Mouse (Mus musculus) spleen, embryonic (tissue): ENCODE measurements at regions not wholly inside any gene's neighbourhood (a gene's known extent, or its start where the extent isn't known, plus 50 kb on each side); places are given as distances from the start of the nearest gene placed in this dataset.

Experiments used
- CTCF ChIA-PET: fragments of 350-600 bp; sonication (Branson Sonifier 250); formaldehyde crosslinking; loops from one replicate; lab custom pipeline; 2022; lab: Charles Lee

DNA sequence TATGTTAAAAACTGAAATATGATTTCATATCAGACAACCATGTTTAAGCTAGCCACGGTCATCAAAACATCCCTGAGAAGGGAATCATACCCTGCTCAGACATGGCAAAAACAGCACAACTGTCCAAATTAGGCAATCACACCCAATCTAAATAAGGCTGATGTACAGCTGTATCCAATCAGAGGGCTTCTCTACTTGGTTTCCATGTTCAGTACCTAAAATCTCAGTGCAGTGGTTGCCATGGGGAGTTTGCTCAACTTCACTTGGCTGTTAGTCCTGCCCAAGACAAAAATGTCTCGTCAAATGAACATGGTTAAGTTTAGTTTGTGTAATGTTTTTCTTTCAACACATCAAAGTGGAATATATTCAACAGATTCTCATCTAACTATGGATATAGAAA is 987.0 kb downstream of the Cdh9 start:
- CTCF ChIA-PET, result no interaction called here

DNA sequence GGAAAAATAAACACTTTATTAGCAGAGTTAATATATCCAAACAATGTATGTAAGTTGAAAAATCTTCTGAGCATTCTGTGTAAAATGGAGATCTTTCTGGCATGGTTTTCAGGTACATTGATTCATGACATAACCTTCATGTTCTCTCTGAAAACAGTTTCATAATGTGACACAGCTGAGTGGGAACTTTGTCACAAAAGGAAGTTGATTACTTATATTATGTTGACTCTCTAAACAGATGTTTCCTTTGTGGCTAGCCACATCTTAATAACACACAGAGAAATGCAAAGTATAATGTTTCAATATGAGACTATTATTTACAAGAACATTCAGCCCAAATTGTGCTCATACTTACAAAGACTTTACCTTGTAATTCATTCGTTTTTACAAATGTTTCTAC is 1002.1 kb downstream of the Cdh9 start:
- CTCF ChIA-PET, result no interaction called here

DNA sequence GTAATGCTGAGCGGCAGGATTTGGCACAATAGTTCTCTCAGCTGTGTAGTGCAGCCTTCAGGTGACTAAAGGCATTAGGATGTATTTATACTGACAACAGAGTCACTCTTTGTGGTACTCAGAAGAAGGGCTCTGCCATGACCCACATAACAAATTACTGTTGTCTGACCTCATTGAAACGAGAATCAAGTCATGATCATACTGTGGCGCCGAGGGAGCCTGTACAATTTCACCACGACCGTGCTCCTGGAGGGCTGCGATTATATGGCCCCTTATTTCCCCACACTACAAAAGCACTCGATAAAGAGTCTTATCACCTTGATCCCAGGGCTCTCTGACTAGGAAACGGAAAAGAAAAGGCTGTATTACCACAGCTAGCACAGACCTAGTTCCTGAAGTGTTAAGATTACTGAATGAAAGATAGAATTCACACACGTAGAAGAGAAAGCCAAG is 1041.7 kb downstream of the Cdh9 start:
- CTCF ChIA-PET, result no interaction called here

DNA sequence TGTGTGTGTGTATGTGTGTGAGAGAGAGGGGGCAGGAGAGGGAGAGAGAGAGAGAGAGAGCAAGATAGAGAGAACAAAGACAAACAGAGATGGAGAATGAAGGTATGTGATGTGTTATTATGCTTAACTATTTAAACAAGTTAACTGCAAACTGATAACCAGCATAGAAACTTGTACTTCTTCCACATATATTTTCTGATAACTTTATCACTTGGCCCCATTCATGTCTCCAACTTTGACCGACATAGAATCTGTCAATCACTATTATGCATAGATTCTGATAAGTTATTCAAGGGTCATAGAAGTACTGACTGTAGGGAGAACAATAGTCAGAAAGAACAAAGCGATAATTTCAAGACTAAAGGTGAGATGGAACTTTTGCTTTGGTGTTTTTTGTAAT is 1039.0 kb upstream of the Cdh10 start:
- CTCF ChIA-PET, result no interaction called here

DNA sequence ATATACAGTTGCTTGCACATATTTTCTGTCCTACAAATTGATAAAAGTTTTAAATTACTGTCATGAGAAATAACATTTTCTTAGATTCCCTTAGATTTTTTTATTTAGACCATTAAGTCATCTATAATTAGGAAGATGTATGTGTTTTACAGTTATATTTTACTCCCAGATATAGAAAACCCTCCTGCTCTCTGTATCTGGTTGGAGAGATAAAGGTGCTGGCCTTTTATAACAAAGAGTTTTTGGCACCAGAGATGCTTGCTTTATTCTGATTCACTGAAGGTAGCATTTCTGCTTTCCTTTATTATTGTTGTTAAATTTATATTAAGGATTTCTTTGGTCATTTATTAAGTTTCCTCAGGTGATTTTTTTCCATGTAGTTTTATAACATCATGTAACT is 1035.4 kb upstream of the Cdh10 start:
- CTCF ChIA-PET, result no interaction called here

DNA sequence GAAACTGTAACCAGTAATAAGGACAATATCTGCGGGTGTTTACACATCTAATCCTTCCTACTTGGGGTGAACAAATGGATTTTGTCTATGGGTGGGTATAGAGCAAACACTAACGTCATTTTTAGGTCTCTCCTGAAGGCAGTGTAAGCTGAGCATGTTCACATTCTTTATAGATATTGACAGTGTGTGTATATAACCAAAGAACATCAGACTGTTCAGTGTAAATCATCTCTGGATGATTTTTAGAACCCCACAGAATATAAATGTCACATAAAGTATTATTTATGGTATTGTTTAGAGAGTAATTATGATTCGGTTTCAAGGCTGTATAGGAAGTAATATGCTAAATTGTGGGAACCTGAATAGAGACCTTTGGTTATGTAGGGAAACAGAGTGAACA is 1021.2 kb upstream of the Cdh10 start:
- CTCF ChIA-PET, result no interaction called here

DNA sequence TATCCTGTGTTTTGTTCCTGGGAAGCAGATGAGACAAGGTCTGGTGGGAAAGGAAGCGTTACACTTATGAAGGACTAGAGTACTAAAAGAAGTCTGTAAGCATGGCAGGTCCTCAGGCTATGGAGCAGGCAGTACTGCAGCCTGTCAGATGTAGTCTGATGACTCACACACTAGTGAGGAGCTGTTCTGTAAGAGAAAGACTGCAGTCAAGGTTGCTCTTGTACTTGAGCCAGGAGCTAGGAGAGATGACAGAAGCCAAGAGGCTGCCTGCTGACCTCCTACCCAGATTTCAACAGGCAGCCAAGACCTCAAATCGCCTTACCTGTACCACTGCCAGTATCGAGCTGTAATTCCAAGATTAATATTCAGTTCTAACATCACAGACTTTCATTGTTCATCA is 1017.3 kb upstream of the Cdh10 start:
- CTCF ChIA-PET, result no interaction called here

DNA sequence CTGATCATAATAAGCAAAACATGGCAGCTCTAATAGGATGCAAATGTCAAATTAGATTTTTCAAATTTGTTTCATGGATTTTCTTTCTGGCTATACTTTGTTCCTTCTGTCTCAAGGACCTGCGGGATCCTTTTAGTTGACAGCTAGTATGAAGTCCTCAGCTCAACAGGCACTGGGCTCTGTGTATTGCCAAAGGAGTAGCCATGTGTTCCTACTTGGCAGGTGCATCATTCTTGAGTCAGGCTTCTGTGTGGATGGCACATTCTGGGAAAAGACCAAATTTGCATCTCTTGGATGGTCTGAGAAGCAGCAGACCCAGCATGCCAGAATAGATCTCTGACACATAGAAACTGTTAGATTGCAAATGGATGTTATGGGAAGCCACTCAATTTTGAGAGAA is 1015.6 kb upstream of the Cdh10 start:
- CTCF ChIA-PET, result no interaction called here

DNA sequence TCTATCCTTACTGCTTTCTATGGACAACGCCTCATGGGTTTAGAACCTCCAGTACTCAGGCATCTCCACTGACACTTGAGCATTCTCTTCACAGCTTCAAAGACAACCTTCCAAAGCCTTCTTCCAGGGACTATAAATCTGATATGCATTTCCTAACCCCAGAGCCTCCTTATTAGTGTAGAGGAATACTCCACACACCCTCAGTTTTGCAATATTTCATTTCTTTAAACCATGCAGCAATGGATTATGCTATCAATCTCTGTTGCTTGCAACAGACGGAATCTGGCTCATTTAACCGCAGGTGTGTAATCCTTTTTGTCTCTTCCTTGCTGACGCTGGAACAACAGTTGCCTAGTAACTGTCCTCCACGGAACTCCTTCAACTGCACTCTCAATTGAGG is 988.4 kb upstream of the Cdh10 start:
- CTCF ChIA-PET, result no interaction called here

DNA sequence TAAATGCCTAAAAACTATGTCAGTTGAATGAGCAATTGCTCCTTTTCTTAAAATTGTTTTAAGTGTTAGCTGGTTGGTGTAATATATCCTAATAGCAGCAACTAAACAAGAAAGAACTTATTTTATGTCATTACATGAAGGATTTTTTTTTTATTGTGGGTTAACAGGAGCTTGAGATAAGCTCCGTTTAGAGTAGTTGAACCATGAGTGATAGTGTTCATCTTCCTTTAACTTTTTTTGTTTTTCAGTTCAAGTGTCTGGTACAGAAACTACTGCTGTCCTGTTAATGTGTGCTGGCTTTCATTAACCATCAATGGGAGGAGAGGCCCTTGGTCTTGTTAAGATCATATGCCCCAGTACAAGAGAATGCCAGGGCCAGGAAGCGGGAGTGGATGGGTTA is 986.8 kb upstream of the Cdh10 start:
- CTCF ChIA-PET, result no interaction called here

DNA sequence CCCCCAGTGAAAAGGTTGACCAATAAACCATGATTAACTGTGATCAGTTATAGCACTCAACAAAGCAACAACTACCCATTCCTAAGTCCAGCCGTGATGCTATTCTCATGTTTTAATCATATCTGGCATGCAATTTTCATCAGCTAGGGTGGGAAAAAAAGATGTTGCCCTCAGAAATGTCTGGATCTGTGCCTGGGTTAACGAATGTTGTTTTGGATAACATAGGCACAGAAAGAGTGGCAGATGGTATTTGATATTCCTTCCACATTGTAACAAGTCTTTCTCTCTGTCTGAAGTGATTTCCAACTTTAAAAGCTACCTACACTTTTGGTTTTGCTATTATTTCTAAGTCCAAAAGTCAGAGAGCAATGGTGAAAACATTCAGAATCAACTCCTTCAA is 938.6 kb upstream of the Cdh10 start:
- CTCF ChIA-PET, result no interaction called here

DNA sequence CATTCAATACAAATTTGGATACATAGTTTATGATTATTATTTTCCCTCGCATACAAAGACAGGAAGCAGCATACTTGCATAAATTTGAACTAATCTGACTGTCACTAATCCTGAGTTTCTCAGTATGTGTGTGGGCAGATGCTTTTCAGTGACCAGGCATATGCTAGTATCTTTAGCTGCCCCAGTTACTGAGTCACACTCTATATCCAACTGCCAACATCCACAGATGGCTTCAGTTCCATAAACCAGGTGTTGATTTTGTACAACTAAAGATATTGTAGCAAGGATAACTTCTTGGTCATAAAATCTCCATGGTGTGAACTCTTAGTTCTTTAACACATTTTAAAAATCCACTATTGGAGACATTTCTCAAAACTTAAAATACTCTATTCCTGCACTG is 929.4 kb upstream of the Cdh10 start:
- CTCF ChIA-PET, result interaction anchor here (0.7 kb wide), 1 partner anchor 14 kb away, joined by 3 read pairs; no protein-coding TSS in a partner anchor

DNA sequence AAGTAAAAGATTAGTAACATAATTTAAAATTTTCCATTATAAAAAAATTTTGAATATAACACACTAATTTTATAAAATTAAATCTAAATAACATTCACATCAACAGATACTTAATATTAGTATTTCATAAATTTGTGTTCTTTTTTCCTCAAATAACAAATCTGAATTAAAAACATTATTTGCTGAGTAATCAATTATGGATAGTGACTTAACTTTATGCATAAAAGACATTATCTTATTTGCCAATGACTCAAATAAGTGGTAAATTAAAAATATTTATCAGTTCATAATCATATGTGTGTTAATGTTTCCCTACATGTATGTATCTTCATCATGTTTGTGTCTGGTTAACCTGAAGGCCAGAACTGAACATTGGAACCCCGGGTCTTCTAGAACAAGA is 918.7 kb upstream of the Cdh10 start:
- CTCF ChIA-PET, result no interaction called here

DNA sequence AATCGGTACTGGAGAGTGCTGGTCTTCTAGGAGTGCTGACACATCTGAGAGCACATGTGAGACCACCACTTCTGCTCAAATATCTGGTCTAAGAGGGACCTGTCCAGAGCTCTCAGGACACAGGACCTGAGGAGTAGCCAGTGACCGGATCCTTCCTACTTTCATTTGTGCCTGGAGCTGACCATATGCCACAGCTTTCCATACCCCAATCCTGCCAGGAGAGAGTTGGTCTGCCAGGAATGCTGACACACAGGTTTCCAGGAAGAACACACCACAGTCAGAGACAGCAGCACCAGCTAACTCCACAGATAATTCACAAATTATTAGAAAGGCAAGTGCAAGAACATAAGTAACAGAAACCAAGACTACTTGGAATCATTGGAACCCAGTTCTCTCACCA is 906.5 kb upstream of the Cdh10 start:
- CTCF ChIA-PET, result no interaction called here

DNA sequence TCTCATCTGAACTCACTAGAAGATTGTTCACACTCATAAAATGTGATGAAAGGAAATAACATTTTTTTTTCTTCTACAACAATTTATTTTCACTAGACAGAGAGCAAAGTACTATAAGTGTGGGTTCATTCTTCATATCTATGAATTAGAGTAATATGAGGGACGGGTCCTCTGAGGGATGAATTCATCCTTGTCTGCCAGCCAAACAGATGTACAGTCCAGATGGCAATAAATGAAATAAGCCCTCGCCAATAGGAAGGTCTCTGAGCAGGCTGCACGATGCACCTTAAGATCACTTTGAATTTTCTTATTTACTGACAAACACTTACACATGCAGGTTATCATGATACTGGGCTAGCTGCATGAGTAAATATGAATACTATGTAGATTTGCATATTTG is 886.2 kb upstream of the Cdh10 start:
- CTCF ChIA-PET, result no interaction called here

DNA sequence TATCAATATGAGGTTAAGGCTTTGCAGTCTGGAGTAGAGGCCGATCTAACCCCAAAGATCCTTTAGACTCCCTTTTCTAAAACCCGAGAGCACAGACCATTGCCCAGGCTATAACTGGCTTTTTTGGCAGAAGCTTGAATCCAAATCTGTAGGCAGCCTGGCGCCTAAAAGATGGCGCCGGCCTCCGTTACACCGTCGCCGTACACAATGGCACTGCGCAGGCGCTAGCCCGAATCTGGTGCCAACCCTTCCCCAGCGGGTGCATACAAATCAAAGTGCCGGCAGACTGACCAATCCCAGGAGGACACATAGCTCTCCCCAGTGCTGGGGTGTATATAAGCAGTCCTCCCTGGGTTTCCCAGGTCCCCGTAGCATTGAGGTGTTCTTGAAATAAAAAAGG is 884.9 kb upstream of the Cdh10 start:
- CTCF ChIA-PET, result no interaction called here

DNA sequence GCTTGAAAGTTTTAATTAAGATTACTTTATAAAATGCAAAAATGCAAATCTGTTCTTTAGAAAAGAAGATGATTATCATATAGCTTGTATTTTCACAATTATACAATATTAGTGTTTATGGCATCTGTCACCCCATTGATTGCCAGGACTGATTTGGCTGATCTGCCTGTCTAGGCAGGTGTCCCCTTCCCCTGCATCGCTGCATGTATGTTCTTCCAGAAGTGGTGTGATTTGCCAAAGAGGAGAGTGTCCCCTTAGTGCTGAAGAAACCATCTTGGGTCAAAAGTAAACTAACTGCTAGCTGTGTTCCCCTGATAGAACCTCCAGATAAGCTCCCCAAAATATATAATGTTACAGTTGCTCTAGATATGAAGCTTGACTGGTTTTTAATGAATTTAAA is 883.3 kb upstream of the Cdh10 start:
- CTCF ChIA-PET, result no interaction called here

DNA sequence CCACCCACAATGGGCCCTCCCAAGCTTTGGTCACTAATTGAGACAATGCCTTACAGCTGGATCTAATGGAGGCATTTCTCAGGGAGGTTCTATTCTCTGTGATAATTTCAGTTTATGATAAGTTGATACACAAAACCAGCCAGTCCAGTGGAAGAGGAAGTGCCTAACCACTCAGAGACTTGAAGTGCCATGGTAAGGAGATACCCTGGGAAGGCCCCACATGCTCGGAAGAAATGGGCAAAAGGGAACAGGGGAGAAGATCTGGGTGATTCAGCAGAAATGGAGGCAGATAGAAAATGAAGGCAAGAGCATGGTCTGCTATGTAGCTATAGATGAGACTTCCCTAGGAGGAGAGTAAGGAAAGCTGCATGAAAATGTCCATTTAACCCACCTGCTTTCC is 856.0 kb upstream of the Cdh10 start:
- CTCF ChIA-PET, result no interaction called here

DNA sequence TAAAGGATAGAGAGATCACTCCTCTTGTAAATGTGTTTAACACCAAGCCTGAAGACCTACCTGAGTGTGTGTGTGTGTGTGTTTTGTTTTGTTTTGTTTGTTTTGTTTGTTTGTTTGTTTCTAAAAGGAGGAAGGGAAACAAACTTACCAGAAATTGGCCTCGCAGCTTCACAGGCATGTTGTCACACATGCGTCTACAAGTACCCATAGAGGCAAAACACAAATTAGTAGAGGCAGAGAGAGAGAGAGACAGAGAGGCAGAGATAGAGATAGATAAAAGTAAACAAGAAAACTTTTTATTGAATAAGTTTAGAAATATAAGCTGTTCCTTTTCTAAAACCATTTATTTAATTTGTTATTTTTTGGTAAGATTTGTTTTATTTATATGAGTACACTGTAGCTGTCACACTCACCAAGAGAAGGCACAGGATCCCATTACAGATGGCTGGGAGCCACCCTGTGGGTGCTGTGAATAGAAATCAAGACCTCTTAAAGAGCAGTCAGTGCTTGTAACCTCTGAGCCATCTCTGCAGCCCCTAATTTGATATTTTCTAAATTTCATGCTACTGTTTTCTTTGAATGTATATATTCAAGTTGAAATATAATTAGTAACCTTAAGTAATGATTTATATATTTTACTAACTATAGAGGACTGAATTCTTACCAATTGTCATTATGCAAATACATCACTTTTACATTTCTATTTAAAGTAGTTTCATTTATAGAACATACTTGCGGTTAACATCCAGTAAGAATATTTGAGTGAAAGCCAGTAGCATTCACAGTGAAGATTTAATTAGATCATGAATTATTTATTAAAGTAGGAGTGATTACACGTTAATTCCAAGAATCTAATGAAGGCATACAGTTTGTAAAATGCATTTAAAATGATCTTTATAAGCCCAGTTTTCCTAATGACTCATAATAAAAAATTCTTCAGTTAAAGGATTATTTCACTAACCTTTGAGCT is 855.2 kb upstream of the Cdh10 start:
- CTCF ChIA-PET, result no interaction called here

DNA sequence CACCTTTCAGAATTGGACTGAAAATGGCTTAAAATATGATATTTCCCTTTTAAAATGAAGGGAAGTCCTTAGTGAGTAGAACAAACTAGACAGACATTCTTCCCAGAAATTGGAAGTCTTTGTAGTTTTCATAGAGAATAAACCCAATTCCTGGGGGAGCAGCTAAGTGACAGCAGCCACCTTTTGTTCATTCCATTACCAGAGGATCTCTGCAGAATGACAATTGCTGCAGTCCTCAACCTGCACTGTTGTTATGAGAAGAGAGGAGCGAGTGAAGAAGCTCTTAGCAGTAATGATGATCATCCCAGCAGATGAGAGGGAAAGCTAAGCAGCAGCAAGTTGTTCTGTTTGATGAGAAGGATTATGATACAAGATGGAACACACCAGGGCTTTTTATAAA is 831.0 kb upstream of the Cdh10 start:
- CTCF ChIA-PET, result no interaction called here

DNA sequence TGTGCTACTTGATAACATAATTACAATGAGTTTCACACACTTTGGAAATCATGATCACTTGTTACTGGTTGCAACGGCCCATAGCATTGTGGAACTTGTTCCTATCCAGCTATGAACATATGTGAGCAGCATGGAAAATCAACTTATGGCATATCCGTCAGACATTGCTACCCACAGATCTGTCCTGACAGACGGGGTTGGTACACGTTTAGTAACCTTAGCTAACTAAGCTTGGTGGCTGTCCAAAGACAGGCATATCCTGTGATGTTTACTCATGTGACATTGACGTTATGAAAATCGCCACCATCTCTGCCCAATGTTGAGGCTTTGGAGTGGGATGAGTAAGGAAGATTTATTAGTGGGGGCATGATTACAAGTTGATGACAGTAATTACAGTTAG is 786.1 kb upstream of the Cdh10 start:
- CTCF ChIA-PET, result no interaction called here

DNA sequence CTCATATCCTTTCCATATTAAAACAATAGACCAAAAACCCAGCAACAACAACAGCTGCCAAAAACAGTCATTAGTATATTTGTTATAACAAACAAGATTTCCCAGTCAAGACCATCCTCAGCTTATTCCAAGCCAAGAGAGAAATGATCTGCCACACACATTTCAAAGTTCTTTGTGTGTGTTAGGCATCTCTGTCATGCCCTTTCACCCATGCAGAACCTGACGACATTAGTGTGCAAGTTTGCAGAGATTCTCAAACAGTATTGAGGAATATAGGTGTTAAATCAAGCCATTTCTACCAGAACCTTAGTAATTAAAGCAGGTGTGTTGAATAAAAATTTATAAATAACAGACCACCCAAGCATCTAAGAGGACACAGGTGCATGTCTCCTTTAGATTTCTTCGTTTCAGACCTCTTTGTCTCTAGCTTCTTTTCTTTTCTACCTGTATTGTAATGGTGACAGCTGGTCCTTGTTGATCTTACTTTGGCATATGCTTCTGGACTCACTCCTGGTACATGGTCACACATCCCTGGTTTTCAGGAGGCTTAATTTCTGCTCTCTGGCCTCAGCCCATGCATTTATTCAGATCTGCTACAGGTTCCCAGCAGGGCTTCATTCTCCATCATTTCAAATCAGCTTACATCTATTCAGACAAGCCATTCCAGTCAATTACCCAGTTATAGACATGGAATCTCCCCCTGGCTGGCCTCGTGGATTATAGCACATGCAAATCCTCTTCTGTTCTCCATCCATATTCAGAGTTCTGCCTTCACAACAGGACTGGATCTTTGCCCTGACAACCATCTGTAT is 766.3 kb upstream of the Cdh10 start:
- CTCF ChIA-PET, result no interaction called here

DNA sequence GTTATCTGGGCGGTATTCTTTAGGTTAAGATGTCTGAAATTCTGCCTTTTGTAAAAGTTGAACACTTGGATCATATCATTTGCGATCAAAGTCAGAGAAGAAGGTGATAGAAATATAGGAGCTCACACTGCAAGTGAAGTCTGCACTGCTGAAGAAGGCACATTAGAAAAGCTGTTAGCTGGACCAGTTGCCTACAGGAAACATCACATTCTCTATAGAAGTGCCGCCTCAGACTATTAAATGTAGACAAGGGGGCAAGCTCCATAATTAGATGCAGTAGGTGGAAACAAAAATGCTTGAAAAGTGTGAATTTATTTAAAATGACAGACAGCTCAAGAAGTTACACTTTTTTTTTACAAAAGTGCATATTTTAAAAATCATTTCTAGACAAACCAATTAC is 753.2 kb upstream of the Cdh10 start:
- CTCF ChIA-PET, result no interaction called here
